Mouse (Mus musculus) ES-Bruce4 (cell line): ENCODE data around the gene Cfap97d1. TPM values are rescaled to one million over a fixed set of nuclear protein-coding genes. Genes with fewer than 3 reads are reported as not detected.
A peak's percentile ranks its signal among the peaks of the same experiment; 100 is the strongest.

Experiments used
- H3K27ac ChIP-seq: 2 replicates; pipeline ENCODE4 v1.5.1; 2012; ENCODE audit warnings: low read length, inconsistent platforms; ENCODE audit not compliant: insufficient read depth
- H3K27me3 ChIP-seq: 2 replicates; pipeline ENCODE4 v1.6.1; 2012; ENCODE audit warnings: mild to moderate bottlenecking, low read length, inconsistent platforms; ENCODE audit not compliant: control insufficient read depth, poor library complexity, insufficient read depth, severe bottlenecking
- H3K36me3 ChIP-seq: 2 replicates; pipeline ENCODE4 v1.6.1; 2012; ENCODE audit warnings: inconsistent platforms, mild to moderate bottlenecking, low read length, moderate library complexity; ENCODE audit not compliant: control insufficient read depth, poor library complexity, insufficient read depth, severe bottlenecking
- H3K4me1 ChIP-seq: one replicate; pipeline ENCODE4 v1.8.1; 2011; ENCODE audit warnings: low read length; ENCODE audit not compliant: control insufficient read depth, insufficient read depth
- H3K4me3 ChIP-seq: 2 replicates; pipeline ENCODE4 v1.5.1; 2011; ENCODE audit warnings: low read depth, mild to moderate bottlenecking, low read length
- H3K9ac ChIP-seq: 2 replicates; pipeline ENCODE4 v1.6.1; 2012; ENCODE audit warnings: low read depth, mild to moderate bottlenecking, inconsistent platforms; ENCODE audit not compliant: poor library complexity, severe bottlenecking
- H3K9me3 ChIP-seq: replicated peaks from 2 replicates; pipeline ENCODE4 v1.6.1; 2012; ENCODE audit warnings: mild to moderate bottlenecking, low read length, inconsistent platforms; ENCODE audit not compliant: control insufficient read depth, poor library complexity, insufficient read depth, severe bottlenecking
- CTCF ChIP-seq: IDR thresholded peaks from one replicate; pipeline ENCODE4 v1.8.1; 2011; ENCODE audit warnings: low read depth, low read length
- EP300 ChIP-seq: IDR thresholded peaks from 2 replicates; pipeline ENCODE4 v1.6.1; 2011; ENCODE audit warnings: low read depth, low read length; ENCODE audit not compliant: insufficient read depth
- POLR2A ChIP-seq: IDR thresholded peaks from one replicate; pipeline ENCODE4 v1.8.1; 2011; ENCODE audit warnings: low read length; ENCODE audit not compliant: insufficient read depth
- polyA plus RNA-seq: library from polyadenylated mRNA; stranded (reverse); fragments of >200 nt; gene quantifications from 2 replicates; pipeline ENCODE4 v1.2.4, GENCODE M21; 2011; ENCODE audit warnings: low read depth; ENCODE audit not compliant: missing spikeins, insufficient read depth, insufficient read length

Cfap97d1 gene
- polyA plus RNA-seq = not detected in 2 replicates

DNA sequence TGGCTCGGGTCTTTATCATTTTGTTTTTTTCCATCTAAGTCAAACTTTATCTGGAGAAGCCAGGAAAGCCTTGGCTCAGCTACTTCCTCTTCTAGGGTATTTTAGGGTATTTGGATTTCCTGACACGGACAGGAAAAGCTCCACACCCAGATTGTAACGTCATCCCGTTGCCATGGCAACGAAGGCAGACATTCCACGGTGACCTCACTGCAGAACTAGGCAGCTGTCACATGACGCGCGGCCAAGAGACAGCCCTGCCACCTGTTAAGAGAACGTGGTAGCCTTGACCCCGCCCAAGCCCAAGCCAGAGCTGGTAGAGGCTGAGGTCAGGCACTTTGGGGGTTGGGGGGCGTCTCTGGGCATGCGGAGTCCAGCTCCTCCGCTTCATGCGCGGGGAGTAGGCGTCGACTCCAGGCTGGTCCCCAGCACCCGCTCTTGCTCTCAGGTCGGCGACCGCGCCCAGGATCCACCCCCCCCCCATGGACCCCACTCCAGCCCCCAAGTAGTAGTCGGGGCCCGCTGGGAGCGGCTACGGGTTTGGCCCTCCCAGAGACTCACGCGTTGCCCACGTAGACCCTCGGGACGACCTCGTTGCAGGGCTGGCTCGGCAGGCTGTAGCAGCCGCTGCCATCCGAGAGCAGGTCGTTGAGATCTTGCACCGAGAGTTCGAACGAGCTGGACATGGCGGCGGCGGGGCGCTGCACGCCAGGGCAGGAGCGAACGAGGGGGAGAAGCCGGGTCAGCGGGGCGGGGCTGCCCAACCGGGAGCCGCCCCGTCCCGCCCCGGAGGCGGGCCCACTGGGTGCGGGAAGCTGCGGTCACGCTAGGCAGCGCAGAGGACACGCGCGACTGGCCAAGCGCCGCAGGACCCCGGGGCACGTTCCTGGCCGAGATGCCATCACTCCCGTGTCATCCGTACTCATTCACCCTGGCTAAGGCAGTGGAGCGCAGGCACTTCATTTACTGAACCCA, at the start of gene Cfap97d1:
Gene Cfap97d1 (plus strand): TSS at position 226 of the 972 bp plus-strand sequence.
- H3K27ac ChIP-seq = no peak within 1 kb of the TSS
- TF ChIP-seq POLR2A (peak; percentile 7), CTCF (no peak), EP300 (peak; percentile 55; the same call in 1 of the 2 replicates)
- H3K36me3 ChIP-seq = no peaks in the 10 kb centered on the region
- H3K9me3 ChIP-seq = no peaks in the 10 kb centered on the region
- no peaks in the 10 kb centered on the region for H3K27me3 ChIP-seq
- peaks cover 6% of the 10 kb centered on the region for H3K4me1 ChIP-seq
- H3K4me3 ChIP-seq = peak within 1 kb of the TSS; percentile 82
- peak within 1 kb of the TSS; percentile 61 for H3K9ac ChIP-seq

DNA sequence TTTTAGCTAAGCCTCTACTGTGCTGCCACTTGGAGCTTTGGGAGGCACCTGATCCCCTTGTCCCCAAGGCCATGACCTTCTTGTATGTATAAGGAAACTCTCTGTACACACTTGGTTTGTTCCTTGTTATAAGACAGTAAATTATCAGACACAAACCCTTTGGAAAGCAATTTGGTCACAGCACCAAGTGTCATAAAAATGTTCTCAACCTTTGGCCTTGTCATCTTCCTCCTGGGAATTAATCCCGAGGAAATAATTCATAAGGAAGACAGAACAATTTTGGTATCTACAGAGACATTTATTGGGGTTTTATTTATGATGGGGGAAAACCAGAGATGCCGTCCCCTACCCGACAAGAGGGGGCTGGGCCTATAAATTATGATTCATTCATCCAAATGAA, 48.3 kb upstream of the Cfap97d1 start:
- TF ChIP-seq POLR2A (no peak), EP300 (no peak), CTCF (no peak)
- no peak overlapping the region for H3K4me3 ChIP-seq
- no peaks in the 10 kb centered on the region for H3K9me3 ChIP-seq
- H3K27me3 ChIP-seq = no peaks in the 10 kb centered on the region
- H3K9ac ChIP-seq = no peak overlapping the region
- no peak overlapping the region for H3K27ac ChIP-seq
- peaks cover 4% of the 10 kb centered on the region for H3K4me1 ChIP-seq
- no peaks in the 10 kb centered on the region for H3K36me3 ChIP-seq

DNA sequence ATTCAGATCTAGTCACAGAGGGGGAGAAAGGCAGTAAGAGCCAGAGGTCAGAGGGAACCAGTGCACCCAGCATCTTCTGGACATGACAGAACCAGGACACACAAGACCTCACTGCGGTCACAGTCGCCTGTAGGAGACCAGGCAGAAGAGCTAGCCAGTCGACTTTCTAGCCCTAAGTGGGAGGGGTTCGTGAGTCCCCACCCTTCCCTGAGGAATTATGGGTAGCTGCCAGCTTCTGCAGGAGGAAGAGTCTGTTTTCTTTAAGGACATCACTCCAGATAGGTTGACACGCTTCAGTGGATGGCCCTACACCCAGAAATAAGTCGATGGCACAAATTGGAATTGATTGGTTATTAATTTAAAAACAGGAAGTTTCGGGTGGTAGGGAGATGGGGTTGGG, 47.7 kb upstream of the Cfap97d1 start:
- H3K4me1 ChIP-seq = peaks cover 4% of the 10 kb centered on the region
- H3K4me3 ChIP-seq = no peak overlapping the region
- H3K27me3 ChIP-seq = no peaks in the 10 kb centered on the region
- TF ChIP-seq CTCF (no peak), EP300 (no peak), POLR2A (no peak)
- H3K36me3 ChIP-seq = no peaks in the 10 kb centered on the region
- H3K9me3 ChIP-seq = no peaks in the 10 kb centered on the region
- H3K9ac ChIP-seq = no peak overlapping the region
- no peak overlapping the region for H3K27ac ChIP-seq

DNA sequence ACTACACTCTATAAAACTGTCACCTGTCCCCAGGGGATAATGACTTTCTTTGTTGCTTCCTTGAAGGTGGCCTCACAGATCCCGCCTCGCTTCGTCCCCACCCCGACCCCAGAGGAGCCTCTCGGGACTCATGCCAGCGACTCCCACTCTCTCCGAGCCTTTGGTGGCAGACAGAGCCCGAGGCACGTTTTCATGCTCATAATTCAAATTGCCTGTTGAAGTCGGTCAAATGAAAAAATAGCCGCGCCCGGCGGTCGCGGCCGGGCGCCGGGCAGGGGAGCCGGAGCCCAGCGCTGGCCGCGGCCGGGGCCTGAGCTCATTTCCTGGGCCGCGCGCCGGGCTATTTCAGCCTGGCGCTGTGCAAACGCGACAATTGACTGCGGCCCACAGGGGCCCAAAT, 47.0 kb upstream of the Cfap97d1 start:
- Histone ChIP-seq H3K36me3 (no peaks in the 10 kb centered on the region), H3K9me3 (no peaks in the 10 kb centered on the region), H3K27me3 (no peaks in the 10 kb centered on the region), H3K27ac (no peak overlapping the region), H3K4me3 (peak overlapping the region; percentile 73), H3K4me1 (peaks cover 3% of the 10 kb centered on the region), H3K9ac (peak overlapping the region; percentile 84)
- TF ChIP-seq CTCF (no peak), EP300 (no peak)

DNA sequence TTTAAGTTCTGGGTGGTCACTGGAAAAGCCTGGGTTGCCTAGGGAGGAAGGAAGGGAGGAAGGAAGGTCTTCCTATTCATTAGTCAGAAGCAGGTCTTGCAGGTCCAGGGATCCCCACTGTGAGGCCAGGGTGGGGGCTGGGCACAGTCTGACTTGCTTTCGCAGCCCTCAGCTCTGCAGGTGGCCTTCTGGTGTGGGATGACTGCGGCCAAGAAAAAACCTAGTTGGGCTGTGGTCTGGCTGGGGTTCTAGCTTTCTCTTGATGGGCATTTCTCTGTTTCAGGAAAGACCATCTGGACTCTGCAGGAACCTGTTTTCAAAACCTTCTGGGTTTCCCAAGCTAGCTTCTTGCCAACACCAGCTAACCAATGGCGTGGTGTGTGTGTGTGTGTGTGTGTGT, 41.0 kb upstream of the Cfap97d1 start:
- Histone ChIP-seq H3K4me1 (peaks cover 2% of the 10 kb centered on the region), H3K4me3 (no peak overlapping the region), H3K9me3 (no peaks in the 10 kb centered on the region), H3K27me3 (no peaks in the 10 kb centered on the region), H3K9ac (no peak overlapping the region), H3K36me3 (no peaks in the 10 kb centered on the region), H3K27ac (no peak overlapping the region)
- TF ChIP-seq POLR2A (no peak), EP300 (peak; percentile 75)

DNA sequence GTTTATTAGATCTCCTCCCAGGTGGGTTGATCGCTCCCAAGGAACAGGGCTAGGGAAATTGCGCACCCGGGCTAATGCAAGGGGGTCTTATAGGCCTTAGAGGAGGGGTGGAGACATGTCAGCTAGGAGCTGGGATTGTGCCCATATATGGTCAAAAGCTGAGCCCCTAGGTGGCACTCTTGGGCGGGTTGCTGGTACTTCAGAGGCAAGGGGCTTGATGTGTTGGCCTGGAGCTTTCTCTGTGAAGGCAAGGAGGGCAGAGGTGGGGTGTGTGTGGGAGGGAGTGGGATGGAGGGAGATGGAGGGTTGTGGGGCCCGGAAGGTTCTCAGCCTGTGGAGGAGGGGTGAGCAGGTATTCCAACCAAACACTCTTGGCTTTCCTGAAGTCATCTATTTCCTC, 37.6 kb upstream of the Cfap97d1 start:
- TF ChIP-seq POLR2A (no peak), CTCF (peak; percentile 33), EP300 (no peak)

More for the DNA sequence above, 37.6 kb upstream of the Cfap97d1 start:
- Histone ChIP-seq H3K27me3 (no peaks in the 10 kb centered on the region), H3K9ac (no peak overlapping the region), H3K36me3 (no peaks in the 10 kb centered on the region), H3K27ac (no peak overlapping the region), H3K4me1 (peaks cover 2% of the 10 kb centered on the region), H3K4me3 (no peak overlapping the region), H3K9me3 (no peaks in the 10 kb centered on the region)
